Mouse (Mus musculus): ENCODE data around the gene Fxr2. TPM values are rescaled to one million over a fixed set of nuclear protein-coding genes. Genes with fewer than 3 reads are reported as not detected.

The Fxr2 gene
- polyA plus RNA-seq, 1 experiment: 104 TPM

DNA sequence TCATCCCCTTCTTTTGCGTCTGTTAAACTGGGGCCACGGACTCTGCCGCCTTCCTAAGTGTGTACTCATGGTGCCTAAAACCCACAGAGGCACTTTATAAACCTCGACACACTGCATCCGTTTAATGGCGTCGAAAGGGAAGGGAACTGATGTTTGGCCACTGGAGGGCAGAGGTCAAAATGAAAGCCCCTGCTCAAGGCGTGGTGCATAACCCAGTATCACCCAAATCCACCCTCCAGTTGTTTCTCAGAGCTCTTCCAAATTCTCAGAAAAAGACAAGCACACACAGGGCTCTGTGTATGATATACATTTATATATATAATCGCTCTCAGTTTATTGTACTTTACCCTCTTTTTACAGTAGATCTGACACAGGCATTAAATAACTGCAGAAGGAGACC is 33.4 kb upstream of the Fxr2 start:
- no peaks in the 10 kb centered on the region for H3K36me3 ChIP-seq (ENCODE audit: control insufficient read depth, insufficient read depth)
- H3ac ChIP-seq (ENCODE audit: control insufficient read depth, insufficient read length): no peak overlapping the region
- no peaks in the 10 kb centered on the region for H3K79me2 ChIP-seq (ENCODE audit: control insufficient read depth, insufficient read depth)
- H3K4me3 ChIP-seq: no peak overlapping the region
- peak overlapping the region; percentile 48 for H3K4me2 ChIP-seq (ENCODE audit: low read depth)
- TF ChIP-seq MYOD1 (IDR thresholded peaks at IDR 0.05; ENCODE audit: control insufficient read depth in 1 of 3, insufficient read length in 2 of 3, low read depth in 2 of 3): no peak
- TF ChIP-seq MAX (IDR thresholded peaks at IDR 0.05; ENCODE audit: low read depth): no peak
- TF ChIP-seq TCF12 (IDR thresholded peaks at IDR 0.05; ENCODE audit: insufficient read depth, poor library complexity, severe bottlenecking): no peak
- no peak for TF ChIP-seq TCF3 (IDR thresholded peaks at IDR 0.05; ENCODE audit: insufficient read length, low read depth)
- TF ChIP-seq POLR2A (IDR thresholded peaks at IDR 0.05; ENCODE audit: insufficient read length, low read depth): no peak
- no peak for TF ChIP-seq SRF (IDR thresholded peaks at IDR 0.05; ENCODE audit: control insufficient read depth, insufficient read length, low read depth)
- TF ChIP-seq CEBPB (IDR thresholded peaks at IDR 0.05; ENCODE audit: insufficient read depth, poor library complexity, severe bottlenecking): no peak
- no peak for TF ChIP-seq USF1 (IDR thresholded peaks at IDR 0.05; ENCODE audit: low read depth)
- no peak for TF ChIP-seq E2F4 (IDR thresholded peaks at IDR 0.05; ENCODE audit: insufficient read depth)
- no peak for TF ChIP-seq REST (IDR thresholded peaks at IDR 0.05; ENCODE audit: insufficient read depth, insufficient read length)
- no peak for TF ChIP-seq MYOG (IDR thresholded peaks at IDR 0.05; ENCODE audit: control insufficient read depth in 1 of 3, insufficient read depth in 1 of 3, insufficient read length in 2 of 3, low read depth in 2 of 3)
- TF ChIP-seq POLR2AphosphoS2 (IDR thresholded peaks at IDR 0.05; ENCODE audit: insufficient read length, low read depth): no peak
- H3K27me3 ChIP-seq (ENCODE audit: control insufficient read depth, insufficient read depth, insufficient read length): peaks cover 12% of the 10 kb centered on the region

DNA sequence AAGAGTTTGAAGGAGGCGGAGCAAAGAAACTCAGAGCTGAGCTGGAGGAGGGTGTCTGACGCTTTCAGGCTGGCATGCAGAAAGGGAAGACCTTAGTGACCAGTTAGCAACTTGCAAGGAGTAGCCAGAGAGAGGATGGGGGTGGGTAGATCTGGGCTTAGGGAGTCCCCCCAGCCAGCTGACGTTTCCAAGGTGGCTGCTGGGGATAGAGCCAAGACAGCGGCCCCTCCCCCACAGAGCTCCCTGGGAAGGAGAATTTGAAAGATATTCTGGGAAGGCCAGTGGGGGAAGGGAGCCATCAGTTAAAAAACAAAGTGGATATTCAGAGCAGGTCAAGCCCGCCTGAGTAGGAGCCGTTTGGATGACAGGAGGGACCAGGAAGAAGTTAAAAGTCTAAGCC is 32.7 kb upstream of the Fxr2 start:
- TF ChIP-seq MAX (IDR thresholded peaks at IDR 0.05; ENCODE audit: low read depth) (no peak), MYOG (IDR thresholded peaks at IDR 0.05; ENCODE audit: control insufficient read depth in 1 of 3, insufficient read depth in 1 of 3, insufficient read length in 2 of 3, low read depth in 2 of 3) (peak in 1 of 3 experiments; percentile 20)
- H3K79me2 ChIP-seq (ENCODE audit: control insufficient read depth, insufficient read depth): no peaks in the 10 kb centered on the region
- peak overlapping the region; percentile 48 for H3K4me2 ChIP-seq (ENCODE audit: low read depth)
- H3K36me3 ChIP-seq (ENCODE audit: control insufficient read depth, insufficient read depth): no peaks in the 10 kb centered on the region
- H3K27me3 ChIP-seq (ENCODE audit: control insufficient read depth, insufficient read depth, insufficient read length): peaks cover 18% of the 10 kb centered on the region
- H3ac ChIP-seq (ENCODE audit: control insufficient read depth, insufficient read length): no peak overlapping the region
- H3K4me3 ChIP-seq: no peak overlapping the region

DNA sequence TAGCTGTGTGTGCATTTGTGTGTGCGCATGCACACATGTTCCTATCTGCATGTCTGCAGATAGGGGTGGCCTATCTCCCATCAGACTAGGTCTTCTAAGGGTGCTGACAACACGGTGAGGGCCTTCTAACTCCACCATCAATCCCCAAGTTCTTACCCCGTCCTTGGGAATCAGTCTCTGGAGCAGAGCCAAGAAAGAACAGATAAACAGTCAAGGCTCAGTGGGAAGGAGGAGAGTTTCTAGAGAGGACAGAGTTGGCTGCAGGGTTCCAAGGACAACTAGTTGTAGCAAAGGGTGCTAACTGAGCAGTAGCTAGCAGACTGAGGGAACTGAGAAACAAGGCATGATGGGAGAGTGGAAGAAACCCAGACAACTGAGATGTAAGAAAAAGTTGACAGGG is 31.0 kb upstream of the Fxr2 start:
- Histone ChIP-seq H3K4me3 (no peak overlapping the region), H3K4me2 (ENCODE audit: low read depth) (no peak overlapping the region), H3ac (ENCODE audit: control insufficient read depth, insufficient read length) (no peak overlapping the region), H3K36me3 (ENCODE audit: control insufficient read depth, insufficient read depth) (no peaks in the 10 kb centered on the region), H3K27me3 (ENCODE audit: control insufficient read depth, insufficient read depth, insufficient read length) (peaks cover 24% of the 10 kb centered on the region), H3K79me2 (ENCODE audit: control insufficient read depth, insufficient read depth) (no peaks in the 10 kb centered on the region)
- no peak for TF ChIP-seq MYOD1 (IDR thresholded peaks at IDR 0.05; ENCODE audit: control insufficient read depth in 1 of 3, insufficient read length in 2 of 3, low read depth in 2 of 3)
- TF ChIP-seq POLR2AphosphoS2 (IDR thresholded peaks at IDR 0.05; ENCODE audit: insufficient read length, low read depth): no peak
- TF ChIP-seq E2F4 (IDR thresholded peaks at IDR 0.05; ENCODE audit: insufficient read depth): no peak
- TF ChIP-seq TCF3 (IDR thresholded peaks at IDR 0.05; ENCODE audit: insufficient read length, low read depth): no peak
- TF ChIP-seq POLR2A (IDR thresholded peaks at IDR 0.05; ENCODE audit: insufficient read length, low read depth): no peak
- TF ChIP-seq MYOG (IDR thresholded peaks at IDR 0.05; ENCODE audit: control insufficient read depth in 1 of 3, insufficient read depth in 1 of 3, insufficient read length in 2 of 3, low read depth in 2 of 3): no peak
- no peak for TF ChIP-seq USF1 (IDR thresholded peaks at IDR 0.05; ENCODE audit: low read depth)
- TF ChIP-seq SRF (IDR thresholded peaks at IDR 0.05; ENCODE audit: control insufficient read depth, insufficient read length, low read depth): no peak
- TF ChIP-seq TCF12 (IDR thresholded peaks at IDR 0.05; ENCODE audit: insufficient read depth, poor library complexity, severe bottlenecking): no peak
- TF ChIP-seq REST (IDR thresholded peaks at IDR 0.05; ENCODE audit: insufficient read depth, insufficient read length): no peak
- no peak for TF ChIP-seq MAX (IDR thresholded peaks at IDR 0.05; ENCODE audit: low read depth)
- TF ChIP-seq CEBPB (IDR thresholded peaks at IDR 0.05; ENCODE audit: insufficient read depth, poor library complexity, severe bottlenecking): no peak

DNA sequence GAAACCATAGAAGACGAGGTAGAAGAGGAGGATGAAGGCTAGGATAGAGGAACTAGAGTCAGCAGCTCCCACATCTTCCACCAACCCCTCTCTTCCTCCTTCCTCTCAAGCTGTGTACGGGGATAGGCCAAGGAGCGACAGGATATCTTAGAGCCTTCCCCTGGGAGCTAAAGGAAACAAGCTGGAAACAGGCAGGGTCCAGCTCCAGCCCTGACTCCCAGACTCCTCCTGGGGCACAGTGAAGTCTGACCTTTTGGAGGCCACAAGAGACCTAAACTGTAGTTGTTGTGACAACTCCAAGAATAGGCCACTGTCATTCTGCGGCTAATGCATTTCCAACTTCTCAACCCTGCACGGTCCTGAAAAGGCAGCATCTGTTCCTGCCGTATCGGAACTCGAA is 29.3 kb upstream of the Fxr2 start:
- TF ChIP-seq USF1 (IDR thresholded peaks at IDR 0.05; ENCODE audit: low read depth): no peak
- no peak for TF ChIP-seq POLR2A (IDR thresholded peaks at IDR 0.05; ENCODE audit: insufficient read length, low read depth)
- TF ChIP-seq MYOD1 (IDR thresholded peaks at IDR 0.05; ENCODE audit: control insufficient read depth in 1 of 3, insufficient read length in 2 of 3, low read depth in 2 of 3): no peak
- TF ChIP-seq REST (IDR thresholded peaks at IDR 0.05; ENCODE audit: insufficient read depth, insufficient read length): no peak
- TF ChIP-seq SRF (IDR thresholded peaks at IDR 0.05; ENCODE audit: control insufficient read depth, insufficient read length, low read depth): no peak
- TF ChIP-seq CEBPB (IDR thresholded peaks at IDR 0.05; ENCODE audit: insufficient read depth, poor library complexity, severe bottlenecking): no peak
- no peak for TF ChIP-seq MAX (IDR thresholded peaks at IDR 0.05; ENCODE audit: low read depth)
- TF ChIP-seq TCF3 (IDR thresholded peaks at IDR 0.05; ENCODE audit: insufficient read length, low read depth): no peak
- TF ChIP-seq MYOG (IDR thresholded peaks at IDR 0.05; ENCODE audit: control insufficient read depth in 1 of 3, insufficient read depth in 1 of 3, insufficient read length in 2 of 3, low read depth in 2 of 3): no peak
- H3K27me3 ChIP-seq (ENCODE audit: control insufficient read depth, insufficient read depth, insufficient read length): peaks cover 24% of the 10 kb centered on the region
- H3K79me2 ChIP-seq (ENCODE audit: control insufficient read depth, insufficient read depth): no peaks in the 10 kb centered on the region
- H3ac ChIP-seq (ENCODE audit: control insufficient read depth, insufficient read length): no peak overlapping the region
- no peak overlapping the region for H3K4me2 ChIP-seq (ENCODE audit: low read depth)
- H3K36me3 ChIP-seq (ENCODE audit: control insufficient read depth, insufficient read depth): no peaks in the 10 kb centered on the region
- H3K4me3 ChIP-seq: no peak overlapping the region

DNA sequence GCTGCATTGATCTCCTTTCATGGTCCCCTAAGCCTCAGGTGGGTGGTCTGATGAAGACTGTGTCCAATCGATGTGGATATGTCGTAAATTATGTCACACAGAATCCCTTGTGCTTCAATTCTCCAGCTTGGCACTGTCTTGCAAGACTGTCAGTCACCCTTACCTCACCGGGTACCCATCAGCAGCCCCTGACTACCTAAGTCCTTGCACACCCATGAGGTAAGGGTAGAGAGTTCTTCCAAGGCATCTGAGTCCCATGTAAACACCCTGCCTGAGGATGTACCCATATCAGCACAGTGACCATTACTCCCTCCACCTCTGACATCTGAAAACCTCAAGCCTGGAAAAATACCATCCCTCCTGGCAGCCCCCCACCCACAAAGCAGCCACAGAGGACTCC is 28.4 kb upstream of the Fxr2 start:
- no peak overlapping the region for H3K4me3 ChIP-seq
- no peaks in the 10 kb centered on the region for H3K36me3 ChIP-seq (ENCODE audit: control insufficient read depth, insufficient read depth)
- no peak for TF ChIP-seq SRF (IDR thresholded peaks at IDR 0.05; ENCODE audit: control insufficient read depth, insufficient read length, low read depth)
- TF ChIP-seq POLR2AphosphoS2 (IDR thresholded peaks at IDR 0.05; ENCODE audit: insufficient read length, low read depth): no peak
- TF ChIP-seq MYOD1 (IDR thresholded peaks at IDR 0.05; ENCODE audit: control insufficient read depth in 1 of 3, insufficient read length in 2 of 3, low read depth in 2 of 3): no peak
- no peak for TF ChIP-seq REST (IDR thresholded peaks at IDR 0.05; ENCODE audit: insufficient read depth, insufficient read length)
- TF ChIP-seq TCF3 (IDR thresholded peaks at IDR 0.05; ENCODE audit: insufficient read length, low read depth): no peak
- no peaks in the 10 kb centered on the region for H3K79me2 ChIP-seq (ENCODE audit: control insufficient read depth, insufficient read depth)
- peak overlapping the region; percentile 99 for H3K4me2 ChIP-seq (ENCODE audit: low read depth)
- H3K27me3 ChIP-seq (ENCODE audit: control insufficient read depth, insufficient read depth, insufficient read length): peaks cover 24% of the 10 kb centered on the region
- no peak overlapping the region for H3ac ChIP-seq (ENCODE audit: control insufficient read depth, insufficient read length)

Measured in myocyte (in vitro differentiated cells).